Mouse (Mus musculus): ENCODE measurements around the gene Cds2.
"Not testable (repeated sequence)": the region's sequence is repeated elsewhere in the genome, so short reads cannot be mapped to it uniquely, and the experiment has no call there.

Cds2 gene

GRCm38 (mm10) chr2:132262879-132263398 lies at the start of gene Cds2:
Gene Cds2, plus strand, starts transcription at chr2:132263148.
- DNase-seq (ENCODE audit: low spot score): peak; percentile 99

- DNase-seq (ENCODE audit: low spot score): peak; percentile 59
These were observed 41.3 kb upstream of the Cds2 start for GRCm38 (mm10) chr2:132221611-132222073.

- no peak for DNase-seq (ENCODE audit: low spot score)
These were observed 38.6 kb upstream of the Cds2 start for GRCm38 (mm10) chr2:132224359-132224758.

GRCm38 (mm10) chr2:132232413-132232945 lies 30.5 kb upstream of the Cds2 start:
- no peak for DNase-seq (ENCODE audit: low spot score)

GRCm38 (mm10) chr2:132233985-132234765 lies 28.8 kb upstream of the Cds2 start:
- no peak for DNase-seq (ENCODE audit: low spot score)

GRCm38 (mm10) chr2:132235291-132235690 lies 27.7 kb upstream of the Cds2 start:
- DNase-seq (ENCODE audit: low spot score): no peak

GRCm38 (mm10) chr2:132235975-132236374 lies 27.0 kb upstream of the Cds2 start:
- no peak for DNase-seq (ENCODE audit: low spot score)

GRCm38 (mm10) chr2:132239434-132239833 lies 23.5 kb upstream of the Cds2 start:
- DNase-seq (ENCODE audit: low spot score): not testable (repeated sequence)

GRCm38 (mm10) chr2:132240457-132240856 lies 22.5 kb upstream of the Cds2 start:
- DNase-seq (ENCODE audit: low spot score): not testable (repeated sequence)

GRCm38 (mm10) chr2:132243370-132243769 lies 19.6 kb upstream of the Cds2 start:
- no peak for DNase-seq (ENCODE audit: low spot score)

- DNase-seq (ENCODE audit: low spot score): peak; percentile 92
These were observed 15.2 kb upstream of the Cds2 start, which contains the start of gene Tmem230 for GRCm38 (mm10) chr2:132247539-132248313. Gene Tmem230, minus strand, starts transcription at chr2:132247807.

GRCm38 (mm10) chr2:132251911-132252310 lies 11.0 kb upstream of the Cds2 start:
- DNase-seq (ENCODE audit: low spot score): no peak

GRCm38 (mm10) chr2:132252542-132253528 lies 10.1 kb upstream of the Cds2 start, which contains the start of gene Pcna:
Gene Pcna, minus strand, starts transcription at chr2:132253314.
- DNase-seq (ENCODE audit: low spot score): peak; percentile 95

GRCm38 (mm10) chr2:132253603-132254002 lies 9.3 kb upstream of the Cds2 start:
- DNase-seq (ENCODE audit: low spot score): no peak

- DNase-seq (ENCODE audit: low spot score): no peak
These were observed 5.4 kb upstream of the Cds2 start for GRCm38 (mm10) chr2:132257350-132258068.

- no peak for DNase-seq (ENCODE audit: low spot score)
These were observed 2.3 kb upstream of the Cds2 start for GRCm38 (mm10) chr2:132260601-132261000.

- DNase-seq (ENCODE audit: low spot score): no peak
These were observed 773 bp upstream of the Cds2 start for GRCm38 (mm10) chr2:132262175-132262574.

- DNase-seq (ENCODE audit: low spot score): no peak
These were observed 695 bp downstream of the Cds2 start for GRCm38 (mm10) chr2:132263421-132264265.

GRCm38 (mm10) chr2:132264266-132264710 lies 1.3 kb downstream of the Cds2 start:
- no peak for DNase-seq (ENCODE audit: low spot score)
